Mouse (Mus musculus) hindbrain, embryonic 11.5 days (tissue): ENCODE data around the gene Git1. TPM values are rescaled to one million over a fixed set of nuclear protein-coding genes. Genes with fewer than 3 reads are reported as not detected.
A peak's percentile ranks its signal among the peaks of the same experiment; 100 is the strongest.

Source experiments
- ATAC-seq: fragments of 200-750 bp; cut with Nextera tagmentation; 2 replicates; pipeline ENCODE4 v1.8.0; 2017; ENCODE audit warnings: mild to moderate bottlenecking, moderate TSS enrichment, moderate library complexity; ENCODE audit not compliant: low FRiP score
- DNase-seq: peaks from one replicate; pipeline ENCODE4 v3.0.0-alpha.2; 2015; ENCODE audit warnings: low spot score
- H3K27ac ChIP-seq: fragments of 300-500 bp; sonication (generic); 2 replicates; pipeline ENCODE4 v1.5.1; 2014; ENCODE audit warnings: mild to moderate bottlenecking, low read depth, low read length
- H3K27me3 ChIP-seq: fragments of 300-500 bp; sonication (generic); 2 replicates; pipeline ENCODE4 v1.6.1; 2014; ENCODE audit warnings: mild to moderate bottlenecking, low read length, moderate library complexity, mixed read lengths; ENCODE audit not compliant: control insufficient read depth, insufficient read depth
- H3K36me3 ChIP-seq: fragments of 300-500 bp; sonication (generic); 2 replicates; pipeline ENCODE4 v1.6.1; 2014; ENCODE audit warnings: mild to moderate bottlenecking, low read length, moderate library complexity, mixed read lengths; ENCODE audit not compliant: control insufficient read depth, insufficient read depth
- H3K4me1 ChIP-seq: fragments of 300-500 bp; sonication (generic); replicated peaks from 2 replicates; pipeline ENCODE4 v1.6.1; 2014; ENCODE audit warnings: low read length, mixed read lengths; ENCODE audit not compliant: control insufficient read depth, insufficient read depth
- H3K4me2 ChIP-seq: fragments of 300-500 bp; sonication (generic); replicated peaks from 2 replicates; pipeline ENCODE4 v1.6.1; 2014; ENCODE audit warnings: mild to moderate bottlenecking, low read depth, low read length
- H3K4me3 ChIP-seq: fragments of 300-500 bp; sonication (generic); 2 replicates; pipeline ENCODE4 v1.5.1; 2014; ENCODE audit warnings: low read depth, low read length
- H3K9ac ChIP-seq: fragments of 300-500 bp; sonication (generic); 2 replicates; pipeline ENCODE4 v1.6.1; 2014; ENCODE audit warnings: low read depth, low read length
- H3K9me3 ChIP-seq: fragments of 300-500 bp; sonication (generic); 2 replicates; pipeline ENCODE4 v1.6.1; 2016; ENCODE audit warnings: low read length; ENCODE audit not compliant: control insufficient read depth
- WGBS: fragments of 180-500 bp; shearing (Covaris S2); extraction: QIAGEN DNeasy Blood & Tissue Kit; methylation state at CpG from one replicate; pipeline ENCODE4 v1.1.7; 2014; 5-methylcytosine and 5-hydroxymethylcytosine counted together
- polyA plus RNA-seq: library from polyadenylated mRNA; unstranded; fragments of >200 nt; fragmentation: Nextera tagmentation; extraction: Ambion mirVana; gene quantifications from 2 replicates; pipeline ENCODE4 v1.2.1, GENCODE M21; 2014

The Git1 gene
- polyA plus RNA-seq: 12.6 and 18.6 TPM in 2 replicates

- ATAC-seq: no peak
- peak within 1 kb of the TSS; percentile 74 for H3K4me3 ChIP-seq
- 2% methylated on average over 30 of the region's 74 CpGs for WGBS
- H3K9me3 ChIP-seq: no peaks in the 10 kb centered on the region
- peak; percentile 54 for DNase-seq
- H3K4me1 ChIP-seq: peaks cover 21% of the 10 kb centered on the region
- peak within 1 kb of the TSS; percentile 88 for H3K27ac ChIP-seq
- peak within 1 kb of the TSS; percentile 84 for H3K4me2 ChIP-seq
- H3K27me3 ChIP-seq: no peaks in the 10 kb centered on the region
- H3K9ac ChIP-seq: peak within 1 kb of the TSS; percentile 93
- no peaks in the 10 kb centered on the region for H3K36me3 ChIP-seq
These were observed at the start of gene Git1 for GRCm38 (mm10) chr11:77493512-77494343. Gene Git1 (plus strand): TSS chr11:77493562.

DNA sequence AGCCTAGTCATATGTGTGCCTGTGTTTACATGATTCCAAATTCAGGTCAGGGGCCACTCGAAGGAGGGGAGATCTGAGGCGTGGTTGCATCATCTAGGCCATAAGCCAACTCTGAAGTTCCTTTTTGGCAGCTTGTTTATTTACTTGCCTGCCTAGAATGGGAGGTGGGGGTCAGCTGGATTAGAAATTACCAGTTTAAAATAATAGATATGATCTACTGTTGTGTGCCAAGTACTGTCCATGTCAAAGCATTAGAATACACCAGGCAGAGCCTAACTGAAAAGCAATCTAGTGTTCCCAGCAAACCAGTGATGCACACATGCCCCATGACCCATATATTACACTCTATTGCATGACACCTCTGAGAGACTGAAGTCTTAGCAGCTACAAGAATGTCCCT lies 48.4 kb upstream of the Git1 start:
- 81% methylated on average over 2 of the region's 2 CpGs for WGBS

GRCm38 (mm10) chr11:77446628-77447041 lies 46.7 kb upstream of the Git1 start:
- no peaks in the 10 kb centered on the region for H3K27me3 ChIP-seq
- DNase-seq: peak; percentile 38
- no peak overlapping the region for H3K9ac ChIP-seq
- no peak overlapping the region for H3K4me2 ChIP-seq
- H3K36me3 ChIP-seq: peaks cover 5% of the 10 kb centered on the region; the same call in 1 of the 2 replicates
- 58% methylated on average over 6 of the region's 6 CpGs for WGBS
- ATAC-seq: no peak
- no peaks in the 10 kb centered on the region for H3K9me3 ChIP-seq
- H3K4me3 ChIP-seq: no peak overlapping the region
- H3K4me1 ChIP-seq: no peaks in the 10 kb centered on the region
- H3K27ac ChIP-seq: no peak overlapping the region

More for the DNA sequence above, 48.4 kb upstream of the Git1 start:
- Histone ChIP-seq H3K4me2 (no peak overlapping the region), H3K4me3 (no peak overlapping the region), H3K27me3 (no peaks in the 10 kb centered on the region), H3K4me1 (no peaks in the 10 kb centered on the region), H3K9me3 (no peaks in the 10 kb centered on the region), H3K27ac (no peak overlapping the region), H3K36me3 (peaks cover 5% of the 10 kb centered on the region; the same call in 1 of the 2 replicates), H3K9ac (no peak overlapping the region)
- ATAC-seq: no peak
- DNase-seq: no peak

GRCm38 (mm10) chr11:77449224-77449623 lies 44.1 kb upstream of the Git1 start:
- ATAC-seq (no peak), DNase-seq (no peak)
- Histone ChIP-seq H3K4me3 (no peak overlapping the region), H3K9ac (no peak overlapping the region), H3K36me3 (peaks cover 5% of the 10 kb centered on the region; the same call in 1 of the 2 replicates), H3K27me3 (no peaks in the 10 kb centered on the region), H3K9me3 (no peaks in the 10 kb centered on the region), H3K4me1 (no peaks in the 10 kb centered on the region), H3K4me2 (no peak overlapping the region), H3K27ac (no peak overlapping the region)
- WGBS: 92% methylated on average over 7 of the region's 7 CpGs

- Histone ChIP-seq H3K27me3 (no peaks in the 10 kb centered on the region), H3K9ac (no peak overlapping the region), H3K9me3 (no peaks in the 10 kb centered on the region), H3K36me3 (peaks cover 5% of the 10 kb centered on the region; the same call in 1 of the 2 replicates), H3K27ac (no peak overlapping the region), H3K4me3 (no peak overlapping the region), H3K4me1 (no peaks in the 10 kb centered on the region), H3K4me2 (no peak overlapping the region)
- ATAC-seq: no peak
- no peak for DNase-seq
- 94% methylated on average over 2 of the region's 2 CpGs for WGBS
These were observed 41.7 kb upstream of the Git1 start for GRCm38 (mm10) chr11:77451670-77452069.

DNA sequence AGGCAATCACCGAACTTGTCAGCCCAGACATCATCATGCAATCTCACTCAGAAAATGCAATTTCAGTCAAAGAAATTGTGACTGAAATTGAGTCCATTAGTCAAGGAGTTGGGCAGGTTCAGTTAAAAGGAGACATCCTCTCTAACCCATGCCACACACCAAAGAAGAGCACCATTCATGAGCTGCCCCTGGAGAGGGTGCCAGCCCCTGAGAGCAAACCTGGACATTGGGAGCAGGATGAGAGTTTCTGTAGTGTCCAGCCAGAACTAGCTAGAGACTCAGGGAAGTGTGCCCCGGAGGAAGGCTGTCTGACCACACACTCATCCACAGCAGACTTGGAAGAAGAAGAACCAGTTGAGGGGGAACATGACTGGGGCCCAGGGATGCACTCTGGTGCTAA lies 40.0 kb upstream of the Git1 start:
- Histone ChIP-seq H3K4me3 (no peak overlapping the region), H3K36me3 (peaks cover 5% of the 10 kb centered on the region; the same call in 1 of the 2 replicates), H3K27me3 (no peaks in the 10 kb centered on the region), H3K27ac (no peak overlapping the region), H3K4me1 (no peaks in the 10 kb centered on the region), H3K4me2 (no peak overlapping the region), H3K9me3 (no peaks in the 10 kb centered on the region), H3K9ac (no peak overlapping the region)
- ATAC-seq (no peak), DNase-seq (no peak)
- 91% methylated on average over 2 of the region's 2 CpGs for WGBS

- no peak for ATAC-seq
- Histone ChIP-seq H3K4me3 (no peak overlapping the region), H3K27me3 (0 out of 2 replicates have a peak, but pooled peaks cover 2% of the 10 kb centered on the region)
These were observed 37.4 kb upstream of the Git1 start for GRCm38 (mm10) chr11:77455770-77456510.

GRCm38 (mm10) chr11:77456866-77457265 lies 36.5 kb upstream of the Git1 start:
- H3K4me1 ChIP-seq: no peaks in the 10 kb centered on the region
- ATAC-seq: no peak
- no peak overlapping the region for H3K4me2 ChIP-seq
- no peaks in the 10 kb centered on the region; the same call in 1 of the 2 replicates for H3K36me3 ChIP-seq
- H3K9me3 ChIP-seq: no peaks in the 10 kb centered on the region
- 92% methylated on average over 6 of the region's 6 CpGs for WGBS
- no peak overlapping the region for H3K9ac ChIP-seq
- peaks cover 7% of the 10 kb centered on the region; the same call in 1 of the 2 replicates for H3K27me3 ChIP-seq
- no peak for DNase-seq
- H3K4me3 ChIP-seq: no peak overlapping the region
- H3K27ac ChIP-seq: no peak overlapping the region

More at GRCm38 (mm10) chr11:77455770-77456510, 37.4 kb upstream of the Git1 start:
- H3K9me3 ChIP-seq: no peaks in the 10 kb centered on the region
- H3K4me2 ChIP-seq: no peak overlapping the region
- 91% methylated on average over 9 of the region's 9 CpGs for WGBS
- no peak overlapping the region for H3K27ac ChIP-seq
- H3K4me1 ChIP-seq: no peaks in the 10 kb centered on the region
- no peaks in the 10 kb centered on the region; the same call in 1 of the 2 replicates for H3K36me3 ChIP-seq
- no peak overlapping the region for H3K9ac ChIP-seq
- DNase-seq: no peak
